Comparison of ENCODE assay signal across 20 mouse cellular contexts in genomic region chr9:34716476-34716875, GRCm38 (mm10).
A peak's percentile ranks its signal among the peaks of the same experiment; 100 is the strongest.
DNase-seq lines count a peak whose midpoint lies in the region; ATAC-seq and TF ChIP-seq lines count a peak whose summit lies in the region.
"Had no signal": no experiment of that assay in that cellular context is flagged by ENCODE, and none has a peak within 500 bp of the region (broad histone marks: within the 10 kb centered on the region; RNA-seq: fewer than 3 reads in every experiment).

No protein-coding gene starts in this region.

- H3K9me3 ChIP-seq in forebrain, embryonic 12.5 days, result no peaks in the 10 kb centered on the region
- H3K9me3 ChIP-seq in kidney, embryonic 15.5 days (replicated peaks), result no peaks in the 10 kb centered on the region
- H3K9me3 ChIP-seq: embryonic facial prominence, embryonic 13.5 days; forebrain, embryonic 13.5 days; G1E; heart, embryonic 13.5 days; hindbrain, embryonic 15.5 days had no signal

- no peak overlapping the region for H3K27ac ChIP-seq in cerebellum, adult 2 months (ENCODE audit: insufficient read depth, low read length)
- H3K27ac ChIP-seq in forebrain, embryonic 12.5 days, result no peak overlapping the region
- no peak overlapping the region for H3K27ac ChIP-seq in kidney, embryonic 15.5 days
- H3K27ac ChIP-seq: embryonic facial prominence, embryonic 13.5 days; forebrain, embryonic 13.5 days; heart, embryonic 13.5 days; hindbrain, embryonic 15.5 days had no signal

- H3K4me2 ChIP-seq in forebrain, embryonic 12.5 days, result no peak overlapping the region
- H3K4me2 ChIP-seq in kidney, embryonic 15.5 days, result no peak overlapping the region
- H3K4me2 ChIP-seq: embryonic facial prominence, embryonic 13.5 days; forebrain, embryonic 13.5 days; heart, embryonic 13.5 days; hindbrain, embryonic 15.5 days had no signal

- 83% methylated on average over 2 of the region's 2 CpGs for WGBS in cerebellum, adult 2 months
- WGBS in forebrain, embryonic 12.5 days, result 94% methylated on average over 2 of the region's 2 CpGs
- 85% methylated on average over 2 of the region's 2 CpGs for WGBS in kidney, embryonic 15.5 days

- DNase-seq in cerebellum, postnatal 4 days (ENCODE audit: low spot score in 2 of 2), result no peak
- peak; percentile 52 to 69 for DNase-seq in cerebellum, adult 2 months
- DNase-seq in cerebellum, postnatal 10 days, result peak; percentile 38
- DNase-seq in kidney, postnatal 36 days, result no peak
- DNase-seq: adrenal gland, postnatal 10 days; B cell, adult 2 months; forebrain, postnatal 0 days; gastrocnemius, postnatal 36 days; heart, adult 11 months; heart, postnatal 36 days had no signal

- TF ChIP-seq POLR2A in cerebellum, adult 2 months (IDR thresholded peaks at IDR 0.05; ENCODE audit: borderline replicate concordance, insufficient read depth, low read length), result no peak

- no peaks in the 10 kb centered on the region for H3K27me3 ChIP-seq in cerebellum, adult 2 months (ENCODE audit: control insufficient read depth, insufficient read depth, low read length)
- H3K27me3 ChIP-seq in forebrain, embryonic 12.5 days, result peaks cover 27% of the 10 kb centered on the region
- peaks cover 21% of the 10 kb centered on the region for H3K27me3 ChIP-seq in kidney, embryonic 15.5 days
- H3K27me3 ChIP-seq: hindbrain, embryonic 15.5 days had no signal

- H3K4me3 ChIP-seq in cerebellum, adult 2 months (replicated peaks; ENCODE audit: insufficient read depth, low read depth, low read length), result no peak overlapping the region
- H3K4me3 ChIP-seq in forebrain, embryonic 12.5 days (replicated peaks), result no peak overlapping the region
- no peak overlapping the region for H3K4me3 ChIP-seq in kidney, embryonic 15.5 days (replicated peaks)
- H3K4me3 ChIP-seq: embryonic facial prominence, embryonic 13.5 days; forebrain, embryonic 13.5 days; heart, embryonic 13.5 days; hindbrain, embryonic 15.5 days had no signal

- H3K9ac ChIP-seq in forebrain, embryonic 12.5 days, result no peak overlapping the region
- no peak overlapping the region for H3K9ac ChIP-seq in kidney, embryonic 15.5 days
- H3K9ac ChIP-seq: embryonic facial prominence, embryonic 13.5 days; forebrain, embryonic 13.5 days; forebrain, postnatal 0 days; heart, embryonic 13.5 days; hindbrain, embryonic 15.5 days had no signal

- ATAC-seq in cerebellum, adult (ENCODE audit: insufficient number of reproducible peaks, low FRiP score, low TSS enrichment), result peak; percentile 47; the same call in 1 of the 2 replicates
- no peak for ATAC-seq in forebrain, embryonic 12.5 days (ENCODE audit: low FRiP score)
- no peak for ATAC-seq in kidney, embryonic 15.5 days (replicated peaks; ENCODE audit: low FRiP score)
- ATAC-seq: CD4-positive, CD25-positive, alpha-beta regulatory T cell, adult 4 months; forebrain, embryonic 13.5 days; forebrain, postnatal 0 days; intestine, embryonic 16.5 days had no signal

- peaks cover 29% of the 10 kb centered on the region for H3K4me1 ChIP-seq in cerebellum, adult 2 months (ENCODE audit: control insufficient read depth, insufficient read depth, low read length)
- H3K4me1 ChIP-seq in forebrain, embryonic 12.5 days, result peaks cover 5% of the 10 kb centered on the region
- peaks cover 7% of the 10 kb centered on the region for H3K4me1 ChIP-seq in kidney, embryonic 15.5 days
- H3K4me1 ChIP-seq: embryonic facial prominence, embryonic 13.5 days had no signal

- no peaks in the 10 kb centered on the region for H3K36me3 ChIP-seq in forebrain, embryonic 12.5 days (replicated peaks)
- H3K36me3 ChIP-seq in kidney, embryonic 15.5 days, result no peaks in the 10 kb centered on the region
- H3K36me3 ChIP-seq: embryonic facial prominence, embryonic 13.5 days; G1E; heart, embryonic 13.5 days; hindbrain, embryonic 15.5 days had no signal

- TF ChIP-seq CTCF in cerebellum, adult 2 months (IDR thresholded peaks at IDR 0.05; ENCODE audit: borderline replicate concordance, insufficient read depth, low read depth, low read length), result no peak

Comparison
In these comparisons a context has a peak if more than half of its experiments do, and no peak if none do; other contexts are left out.
1. DNase-seq: peak in cerebellum, adult 2 months (2 of 2) and cerebellum, postnatal 10 days (2 of 2); none in cerebellum, postnatal 4 days (0 of 2) and kidney, postnatal 36 days (0 of 2).